Mouse (Mus musculus): ENCODE measurements around the gene Rhbdd2. TPM values are rescaled to one million over a fixed set of nuclear protein-coding genes. Genes with fewer than 3 reads are reported as not detected.

The Rhbdd2 gene
- polyA plus RNA-seq, 1 experiment from 2014 or later: 17.3 TPM

DNA sequence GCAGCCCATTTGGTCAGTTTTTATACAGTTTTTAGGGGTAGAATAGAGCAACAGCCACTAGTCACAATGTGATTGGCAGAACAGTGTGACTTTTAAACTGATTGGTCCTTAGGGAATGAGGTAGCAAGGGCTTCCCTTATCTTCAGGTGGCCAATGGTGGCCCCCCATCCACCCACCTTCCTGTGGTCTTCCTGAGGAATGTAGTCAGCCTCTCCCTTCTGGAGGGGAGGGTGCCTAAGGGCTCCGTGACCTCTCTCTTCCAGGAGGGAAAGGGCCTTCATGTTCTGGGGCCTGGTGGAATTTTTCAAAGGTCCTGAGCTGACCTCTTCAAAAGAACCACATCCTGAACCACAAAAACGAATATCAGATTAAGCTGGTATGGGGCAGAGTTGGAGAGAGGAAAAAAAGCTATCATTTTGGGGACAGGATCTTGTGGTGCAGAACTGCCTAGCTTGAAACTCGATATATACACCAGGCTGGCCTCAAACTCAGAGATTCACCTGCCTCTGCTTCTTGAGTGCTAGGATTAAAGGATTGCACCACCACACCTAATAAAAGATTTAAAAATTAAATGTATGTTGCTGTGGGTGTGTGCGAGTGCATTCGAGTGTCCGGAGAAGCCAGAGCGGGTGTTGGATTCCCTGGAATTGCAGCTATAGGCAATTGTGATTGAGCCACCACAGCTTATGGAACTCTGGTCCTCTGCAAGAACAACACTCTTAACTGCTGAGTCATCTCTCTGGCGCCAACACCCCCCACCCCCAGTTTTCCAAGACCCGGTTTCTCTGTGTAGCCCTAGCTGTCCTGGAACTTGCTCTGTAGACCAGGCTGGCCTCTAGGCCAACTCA, 16.3 kb downstream of the Rhbdd2 start:
- Histone ChIP-seq H3K4me1 (peaks cover 17% of the 10 kb centered on the region), H3K9me3 (replicated peaks) (no peaks in the 10 kb centered on the region), H3K4me2 (no peak overlapping the region), H3K27ac (no peak overlapping the region), H3K4me3 (no peak overlapping the region), H3K27me3 (replicated peaks) (no peaks in the 10 kb centered on the region), H3K9ac (no peak overlapping the region), H3K36me3 (0 out of 2 replicates have a peak, but pooled peaks cover 4% of the 10 kb centered on the region)
- 47% methylated on average over 9 of the region's 9 CpGs for WGBS (ENCODE audit: insufficient replicate concordance)
- ATAC-seq: no peak

DNA sequence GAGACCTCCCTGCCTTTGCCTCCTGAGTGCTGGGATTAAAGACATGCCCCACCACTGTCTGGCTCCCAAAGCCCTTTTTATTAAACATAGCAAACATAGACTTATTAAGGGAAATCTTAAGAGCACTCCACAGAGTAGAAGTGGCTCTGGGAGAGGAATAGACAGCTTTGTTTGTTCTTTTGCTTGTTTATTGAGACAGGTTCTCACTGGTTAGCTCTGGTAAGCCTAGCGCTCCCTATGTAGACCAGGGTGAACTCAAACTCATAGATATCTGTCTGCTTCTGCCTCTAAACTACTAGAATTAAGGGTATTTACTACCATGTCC, 16.9 kb downstream of the Rhbdd2 start:
- no peaks in the 10 kb centered on the region for H3K36me3 ChIP-seq
- no peak overlapping the region for H3K27ac ChIP-seq
- no peak overlapping the region for H3K4me3 ChIP-seq
- H3K4me1 ChIP-seq: peaks cover 13% of the 10 kb centered on the region; the same call in 1 of the 2 replicates
- no peaks in the 10 kb centered on the region for H3K27me3 ChIP-seq (replicated peaks)
- no peak overlapping the region for H3K9ac ChIP-seq
- H3K4me2 ChIP-seq: no peak overlapping the region
- WGBS (ENCODE audit: insufficient replicate concordance): 82% methylated on average over 1 of the region's 1 CpGs
- no peak for ATAC-seq
- no peaks in the 10 kb centered on the region for H3K9me3 ChIP-seq (replicated peaks)

DNA sequence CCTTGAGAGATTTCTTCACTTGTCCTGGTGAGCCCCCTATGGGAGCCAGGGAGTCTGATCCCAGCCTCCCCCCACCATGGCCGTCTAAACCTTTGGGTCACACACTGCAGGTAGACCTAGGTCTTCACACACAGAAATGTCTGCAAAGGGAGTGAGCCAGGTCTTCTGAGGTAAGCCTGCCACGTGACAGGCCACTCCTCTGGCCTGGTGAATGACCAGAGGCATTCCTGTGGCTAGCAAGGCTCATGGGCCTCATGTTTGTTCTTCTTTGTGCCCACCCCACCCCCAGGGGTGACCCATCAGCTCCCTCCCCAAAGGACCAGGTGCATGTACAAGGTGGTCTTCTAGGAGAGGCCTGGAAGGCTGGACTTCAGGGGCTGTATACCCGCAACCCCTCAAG, 19.1 kb downstream of the Rhbdd2 start:
- WGBS (ENCODE audit: insufficient replicate concordance): 62% methylated on average over 3 of the region's 3 CpGs
- H3K27me3 ChIP-seq (replicated peaks): peaks cover 8% of the 10 kb centered on the region; the same call in 1 of the 2 replicates
- H3K9ac ChIP-seq: no peak overlapping the region
- H3K4me2 ChIP-seq: no peak overlapping the region
- no peak for ATAC-seq
- no peaks in the 10 kb centered on the region for H3K9me3 ChIP-seq (replicated peaks)
- H3K4me1 ChIP-seq: peaks cover 13% of the 10 kb centered on the region; the same call in 1 of the 2 replicates
- no peak overlapping the region for H3K4me3 ChIP-seq
- no peaks in the 10 kb centered on the region for H3K36me3 ChIP-seq
- no peak overlapping the region for H3K27ac ChIP-seq

DNA sequence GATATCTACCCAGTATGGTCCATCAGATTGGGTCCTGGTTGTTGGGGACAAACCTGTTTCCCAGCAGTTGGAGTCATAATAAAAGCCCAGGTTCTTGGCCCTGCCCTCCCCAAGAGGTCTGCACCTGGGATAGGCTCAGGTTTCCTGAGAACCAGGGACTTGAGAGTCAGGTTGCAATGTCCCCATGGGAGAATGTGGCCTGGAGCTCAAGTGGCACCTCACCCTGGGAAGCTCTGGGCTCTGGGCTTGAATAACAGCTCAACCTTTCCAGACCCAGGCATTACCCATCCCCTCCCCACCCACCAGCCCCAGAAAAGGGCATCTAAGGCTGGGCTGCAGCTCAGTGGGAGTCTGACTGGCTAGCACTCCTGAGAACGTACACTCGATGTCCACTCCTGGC, 20.8 kb downstream of the Rhbdd2 start:
- no peaks in the 10 kb centered on the region for H3K36me3 ChIP-seq
- peaks cover 10% of the 10 kb centered on the region; the same call in 1 of the 2 replicates for H3K27me3 ChIP-seq (replicated peaks)
- H3K9ac ChIP-seq: no peak overlapping the region
- H3K4me1 ChIP-seq: peaks cover 24% of the 10 kb centered on the region
- no peak overlapping the region for H3K4me3 ChIP-seq
- H3K27ac ChIP-seq: no peak overlapping the region
- no peak for ATAC-seq
- H3K4me2 ChIP-seq: no peak overlapping the region
- WGBS (ENCODE audit: insufficient replicate concordance): 76% methylated on average over 2 of the region's 2 CpGs
- H3K9me3 ChIP-seq (replicated peaks): no peaks in the 10 kb centered on the region

DNA sequence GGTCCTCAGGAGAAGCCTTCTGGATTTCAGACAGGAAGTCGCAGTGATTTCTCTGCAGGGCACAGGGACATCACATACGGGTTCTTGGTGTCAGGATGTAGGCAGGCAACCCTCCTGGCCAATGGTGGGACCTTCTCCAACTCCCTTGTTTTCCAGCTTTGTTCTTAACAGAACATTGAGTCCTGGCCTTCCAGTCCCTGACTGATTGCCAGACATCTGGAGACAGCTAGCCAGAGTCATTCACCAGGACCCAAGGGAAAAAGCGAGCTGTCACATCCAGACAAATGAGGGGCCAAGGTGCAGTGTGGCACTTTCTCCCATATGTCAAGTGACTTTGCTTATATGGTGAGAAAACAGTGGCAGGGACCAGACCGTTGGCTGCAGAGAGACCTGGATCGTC, 23.6 kb downstream of the Rhbdd2 start:
- no peaks in the 10 kb centered on the region for H3K36me3 ChIP-seq
- H3K9ac ChIP-seq: no peak overlapping the region
- ATAC-seq: no peak
- no peak overlapping the region for H3K27ac ChIP-seq
- H3K4me1 ChIP-seq: peaks cover 17% of the 10 kb centered on the region
- H3K4me2 ChIP-seq: no peak overlapping the region
- H3K4me3 ChIP-seq: no peak overlapping the region
- H3K9me3 ChIP-seq (replicated peaks): no peaks in the 10 kb centered on the region
- peaks cover 10% of the 10 kb centered on the region; the same call in 1 of the 2 replicates for H3K27me3 ChIP-seq (replicated peaks)
- WGBS (ENCODE audit: insufficient replicate concordance): 73% methylated on average over 5 of the region's 5 CpGs

DNA sequence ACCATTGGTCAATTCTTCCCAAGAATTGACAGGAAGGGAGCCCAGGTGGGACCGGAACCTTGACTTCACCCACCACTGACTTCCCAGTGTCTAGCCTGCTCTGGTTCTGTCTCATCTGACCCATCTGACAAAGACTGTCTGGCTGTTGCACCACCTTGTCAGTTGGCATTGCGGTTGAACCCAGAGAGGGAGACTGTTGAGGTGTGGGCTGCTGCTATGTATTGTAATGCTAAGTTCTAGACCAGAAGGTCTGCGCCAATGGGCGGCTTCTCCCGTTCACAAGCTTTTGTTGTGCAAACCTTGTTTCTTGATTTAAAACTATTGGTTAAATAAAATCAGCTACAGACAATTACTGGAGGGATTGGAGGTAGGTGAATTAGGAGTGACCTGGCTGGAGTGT, 24.7 kb downstream of the Rhbdd2 start:
- H3K4me3 ChIP-seq: no peak overlapping the region
- WGBS (ENCODE audit: insufficient replicate concordance): 71% methylated on average over 5 of the region's 5 CpGs
- no peaks in the 10 kb centered on the region for H3K36me3 ChIP-seq
- no peak overlapping the region for H3K27ac ChIP-seq
- no peak for ATAC-seq
- H3K4me2 ChIP-seq: peak overlapping the region; percentile 56
- H3K9me3 ChIP-seq (replicated peaks): no peaks in the 10 kb centered on the region
- H3K9ac ChIP-seq: no peak overlapping the region
- H3K4me1 ChIP-seq: peaks cover 17% of the 10 kb centered on the region
- H3K27me3 ChIP-seq (replicated peaks): peaks cover 10% of the 10 kb centered on the region; the same call in 1 of the 2 replicates

DNA sequence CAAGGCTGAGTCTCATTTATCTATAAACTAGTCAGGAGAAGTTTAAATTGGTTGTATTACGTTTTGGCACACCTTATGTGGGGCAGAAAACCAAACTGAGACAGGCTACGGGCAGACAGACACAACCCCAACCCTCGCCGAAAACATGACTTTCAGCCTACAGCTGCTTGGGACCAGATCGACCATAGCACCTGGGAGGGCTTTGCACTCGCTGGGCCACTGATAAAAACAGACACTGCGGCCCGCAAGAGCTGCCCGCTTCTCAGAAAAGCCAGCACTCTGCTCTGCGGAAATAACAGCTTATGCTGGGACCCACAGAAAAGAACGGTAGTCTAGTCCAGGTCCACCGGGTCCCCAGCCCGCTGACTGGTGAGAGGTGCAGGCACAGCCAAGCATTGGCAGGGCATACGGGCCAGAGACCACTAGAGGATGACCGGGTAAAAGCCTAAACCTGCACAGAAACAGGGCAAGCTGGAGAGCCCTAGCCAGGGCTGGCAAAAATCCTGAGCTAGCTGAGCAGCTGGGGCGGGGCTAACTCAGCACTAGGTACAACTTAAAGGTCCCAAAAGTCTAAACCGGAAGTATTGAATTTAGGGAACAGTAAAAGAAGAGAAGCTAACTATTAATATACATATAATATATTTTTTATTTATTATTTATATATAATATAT, 25.4 kb downstream of the Rhbdd2 start:
- Histone ChIP-seq H3K27me3 (replicated peaks) (peaks cover 10% of the 10 kb centered on the region; the same call in 1 of the 2 replicates), H3K36me3 (no peaks in the 10 kb centered on the region), H3K9ac (0 out of 2 replicates have a peak overlapping the region, but pooled peaks have one; percentile 35), H3K27ac (peak overlapping the region; percentile 59; the same call in 1 of the 2 replicates), H3K4me2 (peak overlapping the region; percentile 56), H3K4me1 (peaks cover 17% of the 10 kb centered on the region), H3K9me3 (replicated peaks) (no peaks in the 10 kb centered on the region), H3K4me3 (peak overlapping the region; percentile 22)
- peak; percentile 62; the same call in 1 of the 2 replicates for ATAC-seq
- 21% methylated on average over 17 of the region's 17 CpGs for WGBS (ENCODE audit: insufficient replicate concordance)

DNA sequence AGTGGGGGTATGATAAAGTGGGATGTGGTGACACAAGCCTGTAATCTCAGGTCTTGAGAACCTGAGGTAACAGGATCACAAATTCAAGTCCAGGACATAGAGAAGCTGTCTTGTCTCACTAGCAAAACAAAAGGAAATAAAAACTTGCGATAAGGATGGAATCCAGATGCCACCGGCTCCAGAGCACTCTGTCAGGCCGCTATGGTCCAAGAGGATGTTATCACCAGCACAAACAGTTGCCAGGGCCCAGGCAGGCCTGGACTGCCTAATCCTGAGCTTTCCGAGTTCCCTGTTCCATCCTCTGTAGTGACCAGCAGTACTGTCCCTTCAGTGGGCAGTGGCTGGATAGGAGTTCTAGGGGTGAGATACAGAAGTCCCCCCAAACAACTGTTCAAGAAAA, 27.5 kb downstream of the Rhbdd2 start:
- Histone ChIP-seq H3K27me3 (replicated peaks) (peaks cover 10% of the 10 kb centered on the region; the same call in 1 of the 2 replicates), H3K4me3 (no peak overlapping the region), H3K9me3 (replicated peaks) (no peaks in the 10 kb centered on the region), H3K4me2 (no peak overlapping the region), H3K4me1 (peaks cover 17% of the 10 kb centered on the region), H3K27ac (no peak overlapping the region), H3K36me3 (no peaks in the 10 kb centered on the region), H3K9ac (no peak overlapping the region)
- 42% methylated on average over 4 of the region's 4 CpGs for WGBS (ENCODE audit: insufficient replicate concordance)
- ATAC-seq: no peak

DNA sequence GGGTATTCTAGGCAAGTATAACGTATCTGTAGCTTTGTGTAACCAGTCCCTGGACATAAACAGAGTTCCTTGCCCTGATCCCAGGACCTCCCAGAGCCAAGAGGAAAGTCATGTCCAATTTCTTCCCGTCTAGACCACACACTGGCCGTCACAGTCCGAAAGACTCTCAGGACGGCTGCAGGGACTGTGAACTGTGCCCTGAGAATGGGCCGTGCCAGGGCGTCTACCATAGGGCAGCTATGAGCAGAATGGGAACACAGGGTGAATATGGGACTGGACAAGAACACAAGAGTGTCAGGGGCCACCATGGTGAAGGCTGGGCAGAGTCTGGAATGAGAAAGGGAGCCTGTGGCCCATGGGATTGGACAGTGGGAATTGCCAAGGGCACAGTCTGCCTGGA, 28.1 kb downstream of the Rhbdd2 start:
- no peak overlapping the region for H3K27ac ChIP-seq
- peaks cover 17% of the 10 kb centered on the region for H3K4me1 ChIP-seq
- no peak overlapping the region for H3K4me2 ChIP-seq
- no peaks in the 10 kb centered on the region for H3K36me3 ChIP-seq
- peaks cover 10% of the 10 kb centered on the region; the same call in 1 of the 2 replicates for H3K27me3 ChIP-seq (replicated peaks)
- no peak overlapping the region for H3K4me3 ChIP-seq
- 72% methylated on average over 7 of the region's 7 CpGs for WGBS (ENCODE audit: insufficient replicate concordance)
- no peaks in the 10 kb centered on the region for H3K9me3 ChIP-seq (replicated peaks)
- ATAC-seq: no peak
- no peak overlapping the region for H3K9ac ChIP-seq

DNA sequence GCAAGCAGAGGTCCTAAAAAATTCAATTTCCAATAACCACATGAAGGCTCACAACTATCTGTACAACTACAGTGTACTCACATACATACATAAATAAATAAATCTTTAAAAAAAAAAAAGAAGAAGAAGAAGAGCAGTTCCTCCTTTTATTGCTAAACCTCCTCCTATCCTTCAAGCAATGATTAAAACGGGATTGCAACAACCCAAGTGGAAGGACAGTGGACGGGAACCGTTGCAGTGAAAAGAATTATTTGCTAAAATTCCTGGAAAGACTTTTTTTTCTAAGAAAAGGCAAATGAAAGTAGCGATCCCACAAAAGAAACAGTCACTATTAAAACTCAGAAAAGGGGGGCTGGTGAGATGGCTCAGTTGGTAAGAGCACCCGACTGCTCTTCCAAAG, 34.5 kb downstream of the Rhbdd2 start:
- H3K4me1 ChIP-seq: peaks cover 9% of the 10 kb centered on the region
- no peak overlapping the region for H3K27ac ChIP-seq
- H3K9me3 ChIP-seq (replicated peaks): no peaks in the 10 kb centered on the region
- no peak for ATAC-seq
- no peak overlapping the region for H3K4me2 ChIP-seq
- no peaks in the 10 kb centered on the region for H3K36me3 ChIP-seq
- H3K4me3 ChIP-seq: no peak overlapping the region
- H3K27me3 ChIP-seq (replicated peaks): no peaks in the 10 kb centered on the region
- 60% methylated on average over 5 of the region's 5 CpGs for WGBS (ENCODE audit: insufficient replicate concordance)
- no peak overlapping the region for H3K9ac ChIP-seq

DNA sequence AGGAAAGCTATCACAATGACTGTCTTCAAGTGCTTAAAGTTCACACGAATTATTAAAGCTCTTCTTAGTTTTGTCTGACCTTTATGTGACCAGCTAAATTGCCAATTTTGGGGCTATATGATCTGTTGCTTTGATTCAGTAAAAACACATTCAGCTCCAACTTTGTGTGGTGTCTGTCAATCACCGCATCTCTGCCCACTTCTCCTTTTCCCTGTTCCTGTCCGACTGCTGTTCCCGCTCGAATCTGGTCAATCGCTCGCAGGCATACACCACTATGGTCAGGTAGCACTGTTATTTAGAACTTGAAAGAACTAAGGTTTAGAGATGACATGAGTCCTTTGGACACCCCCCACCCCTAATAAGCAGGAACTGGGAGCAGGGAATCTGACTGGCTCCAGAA, 35.7 kb downstream of the Rhbdd2 start:
- no peak overlapping the region for H3K4me3 ChIP-seq
- H3K4me2 ChIP-seq: no peak overlapping the region
- H3K27ac ChIP-seq: no peak overlapping the region
- no peaks in the 10 kb centered on the region for H3K27me3 ChIP-seq (replicated peaks)
- no peaks in the 10 kb centered on the region for H3K36me3 ChIP-seq
- H3K9me3 ChIP-seq (replicated peaks): no peaks in the 10 kb centered on the region
- no peak overlapping the region for H3K9ac ChIP-seq
- no peak for ATAC-seq
- H3K4me1 ChIP-seq: peaks cover 9% of the 10 kb centered on the region
- 45% methylated on average over 7 of the region's 7 CpGs for WGBS (ENCODE audit: insufficient replicate concordance)

DNA sequence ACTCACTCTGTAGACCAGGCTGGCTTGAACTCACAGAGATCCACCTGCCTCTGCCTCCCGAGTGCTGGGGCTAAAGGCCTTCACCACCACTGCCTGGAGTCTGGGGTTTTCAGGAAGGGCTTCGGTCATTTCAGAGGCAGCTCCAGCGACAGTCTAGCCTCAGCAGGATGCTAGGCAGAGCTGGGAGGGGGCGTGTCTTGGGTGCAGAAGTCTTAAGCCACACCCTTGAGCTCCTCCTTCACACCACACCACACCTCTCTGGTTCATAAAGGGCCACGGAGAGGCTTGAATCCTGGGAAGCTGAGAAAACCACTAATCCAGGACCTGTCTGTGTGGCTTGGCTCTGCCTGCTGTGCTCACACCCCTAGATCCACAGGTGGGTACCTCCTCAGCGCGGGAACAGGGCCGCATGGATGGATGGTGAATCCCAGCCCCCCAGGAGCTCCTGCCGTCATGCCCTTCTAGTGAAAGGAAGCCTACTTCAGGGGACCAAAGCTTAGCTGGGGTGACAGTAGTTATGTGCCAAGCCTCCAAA, 37.4 kb downstream of the Rhbdd2 start, which contains the start of gene Por:
Gene Por, plus strand, starts transcription at position 293 of the 535 bp plus-strand sequence.
- Histone ChIP-seq H3K4me3 (no peak within 1 kb of the TSS), H3K4me1 (peaks cover 20% of the 10 kb centered on the region), H3K36me3 (no peaks in the 10 kb centered on the region), H3K27me3 (replicated peaks) (no peaks in the 10 kb centered on the region), H3K9me3 (replicated peaks) (no peaks in the 10 kb centered on the region), H3K9ac (no peak within 1 kb of the TSS), H3K27ac (no peak within 1 kb of the TSS), H3K4me2 (peak within 1 kb of the TSS; percentile 31)
- peak; percentile 71 for ATAC-seq
- WGBS (ENCODE audit: insufficient replicate concordance): 23% methylated on average over 9 of the region's 9 CpGs
